Mouse (Mus musculus) c-Kit-negative CD71-positive TER-119-positive erythroid progenitor cells, embryonic 14.5 days (primary cell): ENCODE results near the gene Rpl28.

ENCODE experiments used
- DNase-seq: peaks from one replicate; pipeline ENCODE4 v3.0.0-alpha.2; 2013; ENCODE audit warnings: low read depth, low spot score

Gene Rpl28

GRCm38 (mm10) chr7:4792278-4793212, at the start of gene Rpl28:
Rpl28 (plus strand) TSS chr7:4792874.
- DNase-seq: peak; percentile 90

- peak; percentile 73 for DNase-seq
Measured at GRCm38 (mm10) chr7:4743354-4743753, 49.3 kb upstream of the Rpl28 start.

- DNase-seq: no peak
Measured at GRCm38 (mm10) chr7:4744886-4745285, 47.8 kb upstream of the Rpl28 start.

- DNase-seq: no peak
Measured at GRCm38 (mm10) chr7:4746326-4746980, 46.2 kb upstream of the Rpl28 start.

GRCm38 (mm10) chr7:4747156-4747899, 45.3 kb upstream of the Rpl28 start:
- no peak for DNase-seq

GRCm38 (mm10) chr7:4748321-4748720, 44.4 kb upstream of the Rpl28 start:
- no peak for DNase-seq

- no peak for DNase-seq
Measured at GRCm38 (mm10) chr7:4749169-4749568, 43.5 kb upstream of the Rpl28 start.

GRCm38 (mm10) chr7:4751971-4752820, 40.5 kb upstream of the Rpl28 start:
- peak; percentile 74 for DNase-seq

GRCm38 (mm10) chr7:4752821-4753570, 39.7 kb upstream of the Rpl28 start, which contains the start of gene Cox6b2:
Cox6b2 (minus strand) TSS chr7:4753094.
- DNase-seq: peak; percentile 71

- no peak for DNase-seq
Measured at GRCm38 (mm10) chr7:4759670-4760069, 33.0 kb upstream of the Rpl28 start.

- no peak for DNase-seq
Measured at GRCm38 (mm10) chr7:4764946-4765710, 27.5 kb upstream of the Rpl28 start.

- no peak for DNase-seq
Measured at GRCm38 (mm10) chr7:4771202-4771601, 21.5 kb upstream of the Rpl28 start, which contains the start of gene Fam71e2. Fam71e2 (minus strand) TSS chr7:4771302.

- DNase-seq: no peak
Measured at GRCm38 (mm10) chr7:4776131-4776530, 16.5 kb upstream of the Rpl28 start.

GRCm38 (mm10) chr7:4776861-4777830, 15.5 kb upstream of the Rpl28 start:
- DNase-seq: no peak

- no peak for DNase-seq
Measured at GRCm38 (mm10) chr7:4777851-4778637, 14.6 kb upstream of the Rpl28 start.

- DNase-seq: no peak
Measured at GRCm38 (mm10) chr7:4779921-4780320, 12.8 kb upstream of the Rpl28 start.

- DNase-seq: no peak
Measured at GRCm38 (mm10) chr7:4782130-4782529, 10.5 kb upstream of the Rpl28 start.
